Mouse (Mus musculus): ENCODE data around the gene Tmem131. TPM values are rescaled to one million over a fixed set of nuclear protein-coding genes. Genes with fewer than 3 reads are reported as not detected.

The Tmem131 gene
- polyA plus RNA-seq, 1 experiment from 2014 or later = 13.3 TPM

GRCm38 (mm10) chr1:36923911-36924310 is 19.6 kb downstream of the Tmem131 start:
- no peak overlapping the region for H3K4me3 ChIP-seq
- ATAC-seq (ENCODE audit: insufficient number of reproducible peaks, low FRiP score, low TSS enrichment, low read depth) = no peak
- H3K27me3 ChIP-seq = no peaks in the 10 kb centered on the region
- H3K4me1 ChIP-seq = peaks cover 24% of the 10 kb centered on the region
- H3K27ac ChIP-seq = no peak overlapping the region
- no peak overlapping the region for H3K9ac ChIP-seq
- no peaks in the 10 kb centered on the region for H3K36me3 ChIP-seq
- H3K4me2 ChIP-seq = no peak overlapping the region
- no peaks in the 10 kb centered on the region for H3K9me3 ChIP-seq

- H3K27me3 ChIP-seq = no peaks in the 10 kb centered on the region
- no peak overlapping the region for H3K27ac ChIP-seq
- no peak overlapping the region for H3K4me3 ChIP-seq
- no peak overlapping the region for H3K9ac ChIP-seq
- ATAC-seq (ENCODE audit: insufficient number of reproducible peaks, low FRiP score, low TSS enrichment, low read depth) = no peak
- no peaks in the 10 kb centered on the region for H3K36me3 ChIP-seq
- H3K4me2 ChIP-seq = no peak overlapping the region
- no peaks in the 10 kb centered on the region for H3K9me3 ChIP-seq
- peaks cover 24% of the 10 kb centered on the region for H3K4me1 ChIP-seq
- WGBS = 97% methylated on average over 4 of the region's 4 CpGs
These were observed 20.6 kb downstream of the Tmem131 start for GRCm38 (mm10) chr1:36922623-36923421.

GRCm38 (mm10) chr1:36921614-36922393 is 21.7 kb downstream of the Tmem131 start:
- no peak overlapping the region for H3K9ac ChIP-seq
- no peak for ATAC-seq (ENCODE audit: insufficient number of reproducible peaks, low FRiP score, low TSS enrichment, low read depth)
- peaks cover 26% of the 10 kb centered on the region for H3K4me1 ChIP-seq
- no peaks in the 10 kb centered on the region for H3K9me3 ChIP-seq
- no peaks in the 10 kb centered on the region for H3K36me3 ChIP-seq
- H3K4me3 ChIP-seq = no peak overlapping the region
- no peak overlapping the region for H3K27ac ChIP-seq
- H3K27me3 ChIP-seq = no peaks in the 10 kb centered on the region
- H3K4me2 ChIP-seq = no peak overlapping the region
- WGBS = 70% methylated on average over 15 of the region's 15 CpGs

- H3K9me3 ChIP-seq = no peaks in the 10 kb centered on the region
- no peaks in the 10 kb centered on the region for H3K36me3 ChIP-seq
- no peak overlapping the region for H3K4me2 ChIP-seq
- no peaks in the 10 kb centered on the region for H3K27me3 ChIP-seq
- H3K4me1 ChIP-seq = peaks cover 23% of the 10 kb centered on the region
- H3K4me3 ChIP-seq = no peak overlapping the region
- peak overlapping the region; percentile 50; the same call in 1 of the 2 replicates for H3K27ac ChIP-seq
- 34% methylated on average over 4 of the region's 4 CpGs for WGBS
- ATAC-seq (ENCODE audit: insufficient number of reproducible peaks, low FRiP score, low TSS enrichment, low read depth) = no peak
- no peak overlapping the region for H3K9ac ChIP-seq
These were observed 22.7 kb downstream of the Tmem131 start for GRCm38 (mm10) chr1:36920726-36921125.

- 46% methylated on average over 3 of the region's 3 CpGs for WGBS
- Histone ChIP-seq H3K9me3 (no peaks in the 10 kb centered on the region), H3K4me3 (no peak overlapping the region), H3K27ac (peak overlapping the region; percentile 50; the same call in 1 of the 2 replicates), H3K9ac (no peak overlapping the region), H3K27me3 (no peaks in the 10 kb centered on the region), H3K36me3 (no peaks in the 10 kb centered on the region), H3K4me1 (peaks cover 27% of the 10 kb centered on the region), H3K4me2 (no peak overlapping the region)
- ATAC-seq (ENCODE audit: insufficient number of reproducible peaks, low FRiP score, low TSS enrichment, low read depth) = no peak; the same call in 1 of the 2 replicates
These were observed 23.2 kb downstream of the Tmem131 start for GRCm38 (mm10) chr1:36920154-36920716.

- Histone ChIP-seq H3K27ac (peak overlapping the region; percentile 47; the same call in 1 of the 2 replicates), H3K36me3 (no peaks in the 10 kb centered on the region), H3K27me3 (no peaks in the 10 kb centered on the region), H3K9ac (no peak overlapping the region), H3K4me1 (peaks cover 29% of the 10 kb centered on the region), H3K9me3 (no peaks in the 10 kb centered on the region), H3K4me3 (no peak overlapping the region), H3K4me2 (no peak overlapping the region)
- ATAC-seq (ENCODE audit: insufficient number of reproducible peaks, low FRiP score, low TSS enrichment, low read depth) = no peak
- 80% methylated on average over 1 of the region's 1 CpGs for WGBS
These were observed 23.7 kb downstream of the Tmem131 start for GRCm38 (mm10) chr1:36919728-36920127.

GRCm38 (mm10) chr1:36917423-36917822 is 26.0 kb downstream of the Tmem131 start:
- no peaks in the 10 kb centered on the region for H3K36me3 ChIP-seq
- no peak overlapping the region for H3K4me3 ChIP-seq
- H3K27ac ChIP-seq = no peak overlapping the region
- H3K27me3 ChIP-seq = no peaks in the 10 kb centered on the region
- H3K9me3 ChIP-seq = no peaks in the 10 kb centered on the region
- no peak for ATAC-seq (ENCODE audit: insufficient number of reproducible peaks, low FRiP score, low TSS enrichment, low read depth)
- no peak overlapping the region for H3K9ac ChIP-seq
- H3K4me2 ChIP-seq = no peak overlapping the region
- H3K4me1 ChIP-seq = peaks cover 33% of the 10 kb centered on the region
- 94% methylated on average over 1 of the region's 1 CpGs for WGBS

- no peaks in the 10 kb centered on the region for H3K27me3 ChIP-seq
- H3K9me3 ChIP-seq = no peaks in the 10 kb centered on the region
- peaks cover 16% of the 10 kb centered on the region for H3K4me1 ChIP-seq
- WGBS = 67% methylated on average over 5 of the region's 5 CpGs
- no peak overlapping the region for H3K4me2 ChIP-seq
- no peak overlapping the region for H3K27ac ChIP-seq
- no peak for ATAC-seq (ENCODE audit: insufficient number of reproducible peaks, low FRiP score, low TSS enrichment, low read depth)
- no peaks in the 10 kb centered on the region for H3K36me3 ChIP-seq
- no peak overlapping the region for H3K9ac ChIP-seq
- H3K4me3 ChIP-seq = no peak overlapping the region
These were observed 28.3 kb downstream of the Tmem131 start for GRCm38 (mm10) chr1:36915200-36915580.

GRCm38 (mm10) chr1:36914455-36915199 is 28.8 kb downstream of the Tmem131 start:
- H3K36me3 ChIP-seq = no peaks in the 10 kb centered on the region
- H3K27ac ChIP-seq = no peak overlapping the region
- peaks cover 12% of the 10 kb centered on the region for H3K4me1 ChIP-seq
- no peak overlapping the region for H3K4me3 ChIP-seq
- ATAC-seq (ENCODE audit: insufficient number of reproducible peaks, low FRiP score, low TSS enrichment, low read depth) = no peak
- H3K9me3 ChIP-seq = no peaks in the 10 kb centered on the region
- no peaks in the 10 kb centered on the region for H3K27me3 ChIP-seq
- 32% methylated on average over 7 of the region's 7 CpGs for WGBS
- H3K9ac ChIP-seq = no peak overlapping the region
- no peak overlapping the region for H3K4me2 ChIP-seq

- H3K27ac ChIP-seq = no peak overlapping the region
- ATAC-seq (ENCODE audit: insufficient number of reproducible peaks, low FRiP score, low TSS enrichment, low read depth) = no peak
- H3K4me1 ChIP-seq = peaks cover 12% of the 10 kb centered on the region
- no peaks in the 10 kb centered on the region for H3K9me3 ChIP-seq
- H3K4me2 ChIP-seq = no peak overlapping the region
- no peaks in the 10 kb centered on the region for H3K36me3 ChIP-seq
- H3K9ac ChIP-seq = no peak overlapping the region
- no peaks in the 10 kb centered on the region for H3K27me3 ChIP-seq
- H3K4me3 ChIP-seq = no peak overlapping the region
- 90% methylated on average over 7 of the region's 7 CpGs for WGBS
These were observed 29.7 kb downstream of the Tmem131 start for GRCm38 (mm10) chr1:36913806-36914205.

- WGBS = 97% methylated on average over 1 of the region's 1 CpGs
- Histone ChIP-seq H3K4me3 (no peak overlapping the region), H3K4me1 (peaks cover 10% of the 10 kb centered on the region), H3K27ac (no peak overlapping the region), H3K4me2 (no peak overlapping the region), H3K9ac (no peak overlapping the region), H3K36me3 (0 out of 2 replicates have a peak, but pooled peaks cover under 1% of the 10 kb centered on the region), H3K9me3 (no peaks in the 10 kb centered on the region), H3K27me3 (no peaks in the 10 kb centered on the region)
- no peak for ATAC-seq (ENCODE audit: insufficient number of reproducible peaks, low FRiP score, low TSS enrichment, low read depth)
These were observed 31.2 kb downstream of the Tmem131 start for GRCm38 (mm10) chr1:36912239-36912638.
